Mouse (Mus musculus) brain, embryonic 18.5 days (tissue): Measurements from ENCODE around the gene Arid3a.
A peak's percentile ranks its signal among the peaks of the same experiment; 100 is the strongest.
"Not testable (repeated sequence)": the region's sequence is repeated elsewhere in the genome, so short reads cannot be mapped to it uniquely, and the experiment has no call there.

Experiments used
- DNase-seq: peaks from one replicate; pipeline ENCODE4 v3.0.0-alpha.2; 2012; ENCODE audit warnings: low read depth, low spot score

Gene Arid3a

GRCm38 (mm10) chr10:79926491-79927323 is at the start of gene Arid3a:
Gene Arid3a (plus strand): TSS chr10:79927043.
- DNase-seq: peak; percentile 81

- DNase-seq: no peak
Observed at GRCm38 (mm10) chr10:79877174-79877573, 49.7 kb upstream of the Arid3a start.

GRCm38 (mm10) chr10:79877757-79878156 is 49.1 kb upstream of the Arid3a start:
- DNase-seq: no peak

- DNase-seq: no peak
Observed at GRCm38 (mm10) chr10:79879527-79879926, 47.3 kb upstream of the Arid3a start.

GRCm38 (mm10) chr10:79880721-79881120 is 46.1 kb upstream of the Arid3a start:
- no peak for DNase-seq

GRCm38 (mm10) chr10:79881981-79882380 is 44.9 kb upstream of the Arid3a start:
- DNase-seq: no peak

GRCm38 (mm10) chr10:79883297-79884084 is 43.4 kb upstream of the Arid3a start:
- no peak for DNase-seq

- DNase-seq: no peak
Observed at GRCm38 (mm10) chr10:79884446-79884845, 42.4 kb upstream of the Arid3a start.

- not testable (repeated sequence) for DNase-seq
Observed at GRCm38 (mm10) chr10:79884938-79885337, 41.9 kb upstream of the Arid3a start.

GRCm38 (mm10) chr10:79886054-79886453 is 40.8 kb upstream of the Arid3a start, which contains the start of gene Elane:
Gene Elane (plus strand): TSS chr10:79886247.
- no peak for DNase-seq

- no peak for DNase-seq
Observed at GRCm38 (mm10) chr10:79886611-79887010, 40.2 kb upstream of the Arid3a start.

- no peak for DNase-seq
Observed at GRCm38 (mm10) chr10:79889386-79889785, 37.5 kb upstream of the Arid3a start.

GRCm38 (mm10) chr10:79890670-79891069 is 36.2 kb upstream of the Arid3a start, which contains the start of gene Cfd:
Gene Cfd (plus strand): TSS chr10:79890853.
- no peak for DNase-seq

GRCm38 (mm10) chr10:79892451-79893118 is 34.3 kb upstream of the Arid3a start:
- not testable (repeated sequence) for DNase-seq

- no peak for DNase-seq
Observed at GRCm38 (mm10) chr10:79896306-79896705, 30.5 kb upstream of the Arid3a start.

GRCm38 (mm10) chr10:79896814-79897213 is 30.0 kb upstream of the Arid3a start:
- DNase-seq: no peak

- no peak for DNase-seq
Observed at GRCm38 (mm10) chr10:79897316-79898245, 29.3 kb upstream of the Arid3a start.

- peak; percentile 28 for DNase-seq
Observed at GRCm38 (mm10) chr10:79900951-79901410, 25.9 kb upstream of the Arid3a start.

- no peak for DNase-seq
Observed at GRCm38 (mm10) chr10:79906712-79907111, 20.1 kb upstream of the Arid3a start.

- no peak for DNase-seq
Observed at GRCm38 (mm10) chr10:79907415-79907814, 19.4 kb upstream of the Arid3a start.
